Mouse (Mus musculus): Measurements from ENCODE around the gene Nfix. TPM values are rescaled to one million over a fixed set of nuclear protein-coding genes. Genes with fewer than 3 reads are reported as not detected.

The Nfix gene
- polyA plus RNA-seq, 1 experiment, result 82.8 TPM

DNA sequence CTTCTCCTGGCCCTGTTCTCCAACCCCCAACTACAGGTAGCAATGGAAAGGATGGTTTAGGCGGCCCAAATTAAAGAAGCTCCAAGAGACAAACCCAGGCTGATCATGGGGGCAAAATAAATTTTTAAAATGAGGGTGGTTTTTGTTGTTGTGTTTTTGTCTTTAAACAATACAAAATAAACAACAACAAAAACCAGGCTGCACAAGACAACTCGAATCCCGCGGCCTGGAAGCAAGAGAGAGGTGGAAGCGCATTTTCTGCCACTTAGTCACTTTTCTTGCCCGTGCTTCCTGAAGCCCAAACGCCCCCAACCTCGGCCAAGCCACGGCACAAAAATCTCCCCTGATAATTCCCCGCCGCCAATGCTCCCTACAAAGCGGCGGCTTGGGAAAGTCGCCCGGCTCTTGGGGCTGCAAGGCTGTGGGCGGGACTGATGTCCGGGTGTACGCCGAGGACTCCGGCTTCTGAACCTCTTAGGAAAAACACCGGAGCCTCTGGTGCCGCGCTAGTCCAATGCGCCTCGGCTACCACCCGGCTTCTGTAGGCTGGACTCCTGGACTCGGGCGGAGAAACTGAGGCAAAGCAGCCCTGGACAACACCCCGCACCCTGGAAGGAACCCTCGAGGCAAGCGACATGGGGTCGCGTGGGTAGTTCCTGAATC is 16.1 kb downstream of the Nfix start:
- Histone ChIP-seq H3K4me1 (ENCODE audit: control insufficient read depth, insufficient read depth, low read length) (peaks cover 22% of the 10 kb centered on the region), H3K27ac (ENCODE audit: insufficient read depth, low read length) (peak overlapping the region; percentile 97)

DNA sequence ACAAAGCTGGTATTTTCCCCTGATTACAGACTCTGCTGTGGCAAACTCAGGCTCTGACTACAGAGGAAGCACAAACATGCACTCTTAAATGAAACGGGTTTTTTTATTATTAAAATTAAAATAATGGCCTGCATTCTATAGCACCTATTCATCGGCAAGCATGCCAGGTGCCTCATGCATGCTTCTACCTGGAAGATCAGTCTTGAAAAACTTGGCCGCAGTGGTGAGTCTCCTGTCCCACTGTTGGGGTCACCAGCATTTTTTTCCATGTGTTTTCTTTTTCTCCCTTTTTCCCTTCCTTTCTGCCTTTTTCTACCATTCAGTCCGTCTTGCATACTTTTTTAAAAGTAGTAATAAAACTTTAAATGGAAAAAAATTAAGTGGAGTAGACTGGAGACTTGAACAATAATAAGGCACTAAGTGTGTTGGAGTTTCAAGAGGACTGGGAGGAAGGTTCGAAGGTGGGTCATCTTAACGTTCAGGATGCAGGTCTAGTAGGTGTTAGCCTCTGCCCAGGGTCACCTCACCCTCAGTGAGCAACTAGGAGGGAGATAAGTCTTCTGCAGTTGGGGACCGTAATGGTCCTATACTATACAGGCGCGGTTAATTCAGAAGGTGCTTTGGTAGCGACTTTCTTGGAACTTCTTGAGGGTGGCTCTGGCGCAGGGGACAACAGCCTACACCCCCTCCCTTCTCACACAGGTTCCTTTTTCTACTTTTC is 16.8 kb downstream of the Nfix start:
- TF ChIP-seq POLR2A (IDR thresholded peaks at IDR 0.05; ENCODE audit: extremely low read depth, insufficient read depth, low read length) (no peak), CTCF (IDR thresholded peaks at IDR 0.05; ENCODE audit: extremely low read depth, insufficient read depth, low read length) (no peak)
- no peak overlapping the region; the same call in 1 of the 2 replicates for H3K27ac ChIP-seq (ENCODE audit: insufficient read depth, low read length)
- no peak overlapping the region for H3K4me3 ChIP-seq (ENCODE audit: insufficient read depth, low read length)
- peaks cover 22% of the 10 kb centered on the region for H3K4me1 ChIP-seq (ENCODE audit: control insufficient read depth, insufficient read depth, low read length)

More for the DNA sequence above, 16.1 kb downstream of the Nfix start:
- peak overlapping the region; percentile 38 for H3K4me3 ChIP-seq (ENCODE audit: insufficient read depth, low read length)
- no peak for TF ChIP-seq CTCF (IDR thresholded peaks at IDR 0.05; ENCODE audit: extremely low read depth, insufficient read depth, low read length)
- no peak for TF ChIP-seq POLR2A (IDR thresholded peaks at IDR 0.05; ENCODE audit: extremely low read depth, insufficient read depth, low read length)

DNA sequence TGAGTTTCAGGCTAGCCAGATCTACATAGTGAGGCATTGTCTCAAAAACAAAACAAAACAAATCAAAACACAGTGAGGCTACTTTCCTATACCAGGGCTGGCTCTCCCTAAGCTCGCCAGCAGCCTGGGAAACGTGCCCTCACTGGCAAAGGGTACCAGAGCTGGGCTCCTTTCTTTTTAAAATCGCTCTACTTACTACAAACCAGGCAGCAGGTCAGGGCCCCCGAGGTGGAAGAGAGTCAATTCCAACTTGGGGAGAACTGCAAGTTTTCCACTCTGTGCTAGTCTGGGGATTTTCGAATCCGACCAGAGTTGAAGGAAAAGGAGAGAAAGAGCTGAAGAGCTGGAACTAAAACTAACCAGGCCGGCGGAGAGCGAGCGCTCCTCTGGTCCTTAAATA is 17.5 kb downstream of the Nfix start:
- TF ChIP-seq CTCF (IDR thresholded peaks at IDR 0.05; ENCODE audit: extremely low read depth, insufficient read depth, low read length), result no peak
- H3K27ac ChIP-seq (ENCODE audit: insufficient read depth, low read length), result peak overlapping the region; percentile 76
- peaks cover 22% of the 10 kb centered on the region for H3K4me1 ChIP-seq (ENCODE audit: control insufficient read depth, insufficient read depth, low read length)
- H3K4me3 ChIP-seq (ENCODE audit: insufficient read depth, low read length), result no peak overlapping the region

DNA sequence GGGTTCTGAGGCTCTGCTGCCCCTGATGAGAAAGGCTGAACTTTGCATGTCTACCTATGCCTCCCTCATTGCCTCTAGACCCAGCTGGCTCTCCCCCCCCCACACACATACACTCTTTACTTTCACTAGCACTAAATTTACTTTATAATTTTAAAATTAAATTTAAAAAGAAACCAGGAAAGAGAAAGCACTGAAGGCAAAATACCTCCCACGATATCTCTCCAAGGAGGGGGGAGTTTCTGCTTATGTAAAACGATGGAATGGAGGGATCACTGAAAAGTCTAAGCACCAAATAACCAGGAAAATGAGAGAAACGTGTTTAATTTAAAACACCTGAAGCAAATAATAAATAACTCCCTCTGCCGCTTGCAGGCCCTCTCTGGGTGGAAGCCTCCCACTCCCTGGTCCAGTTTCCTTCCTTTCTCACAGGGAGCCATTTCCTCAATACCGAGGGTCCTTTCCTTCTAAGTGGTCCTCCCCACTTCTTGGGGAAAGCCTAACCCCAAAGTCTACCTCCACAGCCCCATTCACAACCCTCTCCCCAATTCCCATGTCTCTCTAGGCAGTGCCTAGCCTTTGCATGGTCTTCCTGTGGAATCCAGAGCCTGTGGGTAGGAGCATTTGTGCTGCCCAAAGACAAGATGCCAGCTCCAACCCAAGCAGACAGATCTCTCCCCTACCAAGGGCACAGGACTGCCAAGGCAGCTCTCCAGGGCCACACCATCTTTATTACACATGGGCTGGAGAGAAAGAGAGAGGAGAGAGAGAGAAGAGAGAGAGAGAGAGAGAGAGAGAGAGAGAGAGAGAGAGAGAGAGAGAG is 18.2 kb downstream of the Nfix start:
- Histone ChIP-seq H3K4me1 (ENCODE audit: control insufficient read depth, insufficient read depth, low read length) (peaks cover 20% of the 10 kb centered on the region), H3K4me3 (ENCODE audit: insufficient read depth, low read length) (no peak overlapping the region), H3K27ac (ENCODE audit: insufficient read depth, low read length) (peak overlapping the region; percentile 97)
- no peak for TF ChIP-seq POLR2A (IDR thresholded peaks at IDR 0.05; ENCODE audit: extremely low read depth, insufficient read depth, low read length)
- no peak for TF ChIP-seq CTCF (IDR thresholded peaks at IDR 0.05; ENCODE audit: extremely low read depth, insufficient read depth, low read length)

DNA sequence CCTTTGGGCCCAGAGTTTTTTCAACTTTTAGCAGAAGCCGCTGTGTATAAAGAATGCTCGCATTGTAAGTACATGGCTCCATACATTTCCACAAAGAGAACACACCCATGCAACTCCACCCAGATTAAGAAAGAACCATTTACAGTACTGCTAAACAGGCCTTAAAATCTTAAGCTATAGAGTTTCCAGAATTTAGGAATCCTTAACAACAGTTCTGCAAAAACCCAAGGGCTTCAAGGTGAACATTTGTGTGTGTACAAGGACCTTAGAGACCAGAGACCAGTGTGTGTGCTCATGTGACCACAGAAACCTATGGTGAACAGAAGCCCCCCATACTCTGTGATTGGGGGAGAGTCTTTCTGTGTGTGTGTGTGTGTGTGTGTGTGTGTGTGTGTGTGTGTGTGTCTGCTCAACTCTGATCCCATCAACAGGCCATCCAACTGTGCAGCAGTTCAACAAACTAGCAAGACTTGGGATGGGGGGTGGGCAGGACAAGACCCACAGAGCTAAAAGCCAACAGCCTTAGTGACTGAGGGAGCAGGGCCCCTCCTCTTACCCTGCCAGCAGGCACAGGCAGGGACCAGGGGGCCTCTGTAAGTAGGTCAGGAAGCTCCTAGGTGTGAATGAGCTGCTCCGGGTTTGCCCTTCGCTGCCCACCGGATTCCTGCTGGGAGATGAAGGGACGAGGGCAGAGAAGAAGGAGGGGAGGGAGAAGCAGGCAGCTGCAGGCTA is 19.0 kb downstream of the Nfix start:
- peaks cover 17% of the 10 kb centered on the region for H3K4me1 ChIP-seq (ENCODE audit: control insufficient read depth, insufficient read depth, low read length)
- TF ChIP-seq POLR2A (IDR thresholded peaks at IDR 0.05; ENCODE audit: extremely low read depth, insufficient read depth, low read length) (no peak), CTCF (IDR thresholded peaks at IDR 0.05; ENCODE audit: extremely low read depth, insufficient read depth, low read length) (no peak)
- H3K4me3 ChIP-seq (ENCODE audit: insufficient read depth, low read length), result no peak overlapping the region
- H3K27ac ChIP-seq (ENCODE audit: insufficient read depth, low read length), result peak overlapping the region; percentile 97

DNA sequence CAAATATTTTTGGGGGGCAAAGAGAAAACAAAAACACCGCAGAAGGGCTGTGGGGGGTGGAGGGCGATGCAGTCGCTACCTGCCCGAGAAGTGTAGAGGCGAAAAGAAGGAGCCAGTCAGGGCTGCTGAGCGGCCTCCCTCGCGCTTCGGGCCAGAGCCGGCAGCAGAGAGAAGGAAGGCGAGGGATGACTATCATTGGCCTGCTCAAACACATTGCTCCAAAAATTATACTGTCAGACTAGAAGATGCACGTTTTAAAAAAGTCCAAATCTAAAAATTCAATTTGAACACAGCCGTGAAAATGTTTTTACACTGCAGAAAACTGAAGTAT is 20.0 kb downstream of the Nfix start:
- TF ChIP-seq POLR2A (IDR thresholded peaks at IDR 0.05; ENCODE audit: extremely low read depth, insufficient read depth, low read length), result no peak
- TF ChIP-seq CTCF (IDR thresholded peaks at IDR 0.05; ENCODE audit: extremely low read depth, insufficient read depth, low read length), result no peak
- no peak overlapping the region for H3K4me3 ChIP-seq (ENCODE audit: insufficient read depth, low read length)
- H3K27ac ChIP-seq (ENCODE audit: insufficient read depth, low read length), result peak overlapping the region; percentile 95
- H3K4me1 ChIP-seq (ENCODE audit: control insufficient read depth, insufficient read depth, low read length), result peaks cover 18% of the 10 kb centered on the region

DNA sequence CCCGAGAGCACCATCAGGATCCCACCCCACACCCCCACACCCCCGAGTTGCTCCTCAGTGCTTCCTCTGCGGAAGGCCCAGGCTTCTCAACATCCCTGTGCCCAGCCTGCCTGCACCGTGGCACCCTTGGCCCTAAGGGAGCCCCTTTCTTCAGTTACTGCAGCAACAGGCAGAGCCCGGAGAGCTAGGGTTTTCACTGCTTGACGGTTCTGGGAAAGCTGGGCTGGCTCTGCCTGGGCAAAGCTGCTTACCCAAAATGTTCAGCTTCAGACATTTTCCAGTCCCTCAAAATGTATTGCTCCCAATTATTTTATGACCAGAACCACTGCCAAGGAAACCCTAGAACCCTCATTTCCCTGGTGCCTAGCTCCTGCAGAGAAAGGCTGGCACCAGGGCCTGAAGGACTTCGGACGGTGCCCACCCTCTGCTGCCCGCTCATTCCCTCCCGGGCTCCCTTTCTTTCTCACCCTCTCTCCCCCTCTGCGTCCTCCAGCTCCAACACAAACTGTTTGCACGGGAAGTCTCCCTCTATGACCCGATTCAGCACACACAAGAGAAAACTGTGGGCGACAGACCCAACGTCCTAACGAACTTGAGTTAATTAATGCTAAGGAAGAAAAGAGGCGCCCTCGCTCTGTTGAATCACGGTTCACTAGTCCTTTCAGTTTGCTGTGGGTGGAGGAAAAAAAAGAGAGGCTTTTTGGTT is 20.5 kb downstream of the Nfix start:
- Histone ChIP-seq H3K27ac (ENCODE audit: insufficient read depth, low read length) (peak overlapping the region; percentile 95), H3K4me3 (ENCODE audit: insufficient read depth, low read length) (peak overlapping the region; percentile 9; the same call in 1 of the 2 replicates), H3K4me1 (ENCODE audit: control insufficient read depth, insufficient read depth, low read length) (peaks cover 20% of the 10 kb centered on the region)
- TF ChIP-seq CTCF (IDR thresholded peaks at IDR 0.05; ENCODE audit: extremely low read depth, insufficient read depth, low read length), result no peak
- no peak for TF ChIP-seq POLR2A (IDR thresholded peaks at IDR 0.05; ENCODE audit: extremely low read depth, insufficient read depth, low read length)

DNA sequence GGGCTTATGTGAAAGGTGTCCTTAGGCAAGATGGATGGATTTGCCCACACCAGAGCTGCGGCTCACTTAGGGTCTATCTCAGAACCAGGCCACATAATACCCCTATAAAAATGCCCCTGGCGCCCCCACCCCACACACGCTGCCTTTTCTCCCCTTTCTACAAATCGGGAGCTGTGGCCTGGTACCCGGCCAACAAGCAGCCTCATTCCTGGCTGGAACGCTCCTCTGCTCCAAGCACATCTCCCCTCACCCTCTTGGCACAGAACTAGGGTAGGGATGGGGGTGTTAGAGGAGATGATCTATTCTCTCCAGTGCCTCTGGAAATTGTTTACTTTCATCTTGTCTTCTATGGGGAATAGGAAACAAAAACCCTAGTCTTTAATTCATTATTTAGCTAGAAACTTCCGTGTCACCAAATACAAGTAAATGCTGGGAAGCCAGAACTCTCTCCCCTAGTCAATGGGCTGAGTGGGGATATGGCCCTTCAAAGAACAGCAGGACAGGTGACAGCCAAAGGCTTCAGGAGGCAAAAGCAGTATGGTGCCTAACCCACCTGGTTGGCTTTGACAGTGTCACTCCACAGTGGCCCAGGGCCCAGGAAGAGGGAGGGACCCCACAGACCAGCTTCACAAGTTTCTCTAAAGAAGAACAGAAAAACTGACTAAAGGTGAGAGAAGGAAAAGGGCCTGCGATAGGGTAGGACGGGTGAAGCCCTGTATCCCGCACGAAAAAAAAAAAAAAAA is 21.3 kb downstream of the Nfix start:
- H3K4me1 ChIP-seq (ENCODE audit: control insufficient read depth, insufficient read depth, low read length), result peaks cover 20% of the 10 kb centered on the region
- no peak for TF ChIP-seq CTCF (IDR thresholded peaks at IDR 0.05; ENCODE audit: extremely low read depth, insufficient read depth, low read length)
- no peak for TF ChIP-seq POLR2A (IDR thresholded peaks at IDR 0.05; ENCODE audit: extremely low read depth, insufficient read depth, low read length)
- H3K4me3 ChIP-seq (ENCODE audit: insufficient read depth, low read length), result no peak overlapping the region; the same call in 1 of the 2 replicates
- H3K27ac ChIP-seq (ENCODE audit: insufficient read depth, low read length), result peak overlapping the region; percentile 95

Measured in cortical plate, adult 2 months (tissue).